Mouse (Mus musculus): ENCODE measurements around the gene Thsd7b. TPM values are rescaled to one million over a fixed set of nuclear protein-coding genes. Genes with fewer than 3 reads are reported as not detected.
"Not testable (repeated sequence)": the region's sequence is repeated elsewhere in the genome, so short reads cannot be mapped to it uniquely, and the experiment has no call there.

The Thsd7b gene
- polyA plus RNA-seq, 2 experiments = 0.07 to 0.22 TPM

DNA sequence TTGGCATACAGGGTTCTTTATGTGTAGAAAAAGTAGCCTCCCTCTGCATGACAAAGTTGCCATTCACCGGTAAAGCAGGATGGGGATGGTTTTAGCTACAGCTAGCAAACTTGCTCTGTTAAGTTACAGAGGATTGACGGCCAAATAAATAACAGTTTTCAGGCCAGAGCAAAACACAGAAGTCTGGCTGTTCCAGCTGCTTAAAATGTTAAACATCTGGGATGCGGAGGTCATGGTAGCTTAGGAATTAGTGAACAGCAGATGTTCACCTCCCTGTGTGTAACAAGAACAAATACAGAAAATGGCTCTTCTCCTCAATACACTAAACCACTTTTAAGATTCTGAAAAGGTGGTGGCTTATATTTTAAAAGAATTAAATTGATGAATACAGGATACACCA is 944.3 kb downstream of the Thsd7b start:
- no peaks in the 10 kb centered on the region for H3K4me1 ChIP-seq (replicated peaks; ENCODE audit: control insufficient read depth in 2 of 2, insufficient read depth in 2 of 2, low read length in 1 of 2)
- H3K4me2 ChIP-seq (ENCODE audit: low read depth) = no peak overlapping the region
- WGBS (ENCODE audit: insufficient replicate concordance) = 75% methylated on average over 3 of the region's 3 CpGs
- H3K36me3 ChIP-seq (replicated peaks; ENCODE audit: control insufficient read depth, insufficient read depth, low read depth) = no peaks in the 10 kb centered on the region
- no peak overlapping the region for H3K9ac ChIP-seq (replicated peaks)
- H3K4me3 ChIP-seq (ENCODE audit: insufficient read depth in 1 of 2, low read depth in 2 of 2, low read length in 2 of 2) = no peak overlapping the region
- DNase-seq (ENCODE audit: low read depth in 3 of 3, low spot score in 3 of 3) (no peak), ATAC-seq (ENCODE audit: insufficient read depth) (no peak)
- no peak overlapping the region for H3K27ac ChIP-seq
- no peaks in the 10 kb centered on the region for H3K9me3 ChIP-seq (ENCODE audit: control insufficient read depth, low read length)
- H3K27me3 ChIP-seq (ENCODE audit: control insufficient read depth, insufficient read depth, low read length) = no peaks in the 10 kb centered on the region
- TF ChIP-seq CTCF (IDR thresholded peaks at IDR 0.05; ENCODE audit: low read depth) (no peak), EP300 (IDR thresholded peaks at IDR 0.05; ENCODE audit: low read depth) (no peak)

- no peak for ATAC-seq (ENCODE audit: insufficient read depth)
- DNase-seq (ENCODE audit: low read depth in 3 of 3, low spot score in 3 of 3) = no peak
- no peaks in the 10 kb centered on the region for H3K27me3 ChIP-seq (ENCODE audit: control insufficient read depth, insufficient read depth, low read length)
- H3K36me3 ChIP-seq (replicated peaks; ENCODE audit: control insufficient read depth, insufficient read depth, low read depth) = no peaks in the 10 kb centered on the region
- no peaks in the 10 kb centered on the region for H3K4me1 ChIP-seq (replicated peaks; ENCODE audit: control insufficient read depth in 2 of 2, insufficient read depth in 2 of 2, low read length in 1 of 2)
- WGBS (ENCODE audit: insufficient replicate concordance) = 54% methylated on average over 2 of the region's 2 CpGs
- no peak overlapping the region for H3K9ac ChIP-seq (replicated peaks)
- no peak overlapping the region for H3K4me2 ChIP-seq (ENCODE audit: low read depth)
- TF ChIP-seq CTCF (IDR thresholded peaks at IDR 0.05; ENCODE audit: low read depth) (no peak), EP300 (IDR thresholded peaks at IDR 0.05; ENCODE audit: low read depth) (no peak)
- H3K9me3 ChIP-seq (ENCODE audit: control insufficient read depth, low read length) = no peaks in the 10 kb centered on the region
- no peak overlapping the region for H3K4me3 ChIP-seq (ENCODE audit: insufficient read depth in 1 of 2, low read depth in 2 of 2, low read length in 2 of 2)
- H3K27ac ChIP-seq = no peak overlapping the region
Observed at GRCm38 (mm10) chr1:130222904-130223303, 949.8 kb downstream of the Thsd7b start.

GRCm38 (mm10) chr1:130245563-130245962 is 972.5 kb downstream of the Thsd7b start:
- H3K9me3 ChIP-seq (ENCODE audit: control insufficient read depth, low read length) = no peaks in the 10 kb centered on the region
- 57% methylated on average over 3 of the region's 3 CpGs for WGBS (ENCODE audit: insufficient replicate concordance)
- H3K27ac ChIP-seq = no peak overlapping the region
- no peak for ATAC-seq (ENCODE audit: insufficient read depth)
- no peak overlapping the region for H3K4me2 ChIP-seq (ENCODE audit: low read depth)
- no peaks in the 10 kb centered on the region for H3K4me1 ChIP-seq (replicated peaks; ENCODE audit: control insufficient read depth in 2 of 2, insufficient read depth in 2 of 2, low read length in 1 of 2)
- TF ChIP-seq CTCF (IDR thresholded peaks at IDR 0.05; ENCODE audit: low read depth) (no peak), EP300 (IDR thresholded peaks at IDR 0.05; ENCODE audit: low read depth) (no peak)
- no peaks in the 10 kb centered on the region for H3K36me3 ChIP-seq (replicated peaks; ENCODE audit: control insufficient read depth, insufficient read depth, low read depth)
- no peak for DNase-seq (ENCODE audit: low read depth in 3 of 3, low spot score in 3 of 3)
- H3K27me3 ChIP-seq (ENCODE audit: control insufficient read depth, insufficient read depth, low read length) = no peaks in the 10 kb centered on the region
- no peak overlapping the region for H3K9ac ChIP-seq (replicated peaks)
- no peak overlapping the region for H3K4me3 ChIP-seq (ENCODE audit: insufficient read depth in 1 of 2, low read depth in 2 of 2, low read length in 2 of 2)

DNA sequence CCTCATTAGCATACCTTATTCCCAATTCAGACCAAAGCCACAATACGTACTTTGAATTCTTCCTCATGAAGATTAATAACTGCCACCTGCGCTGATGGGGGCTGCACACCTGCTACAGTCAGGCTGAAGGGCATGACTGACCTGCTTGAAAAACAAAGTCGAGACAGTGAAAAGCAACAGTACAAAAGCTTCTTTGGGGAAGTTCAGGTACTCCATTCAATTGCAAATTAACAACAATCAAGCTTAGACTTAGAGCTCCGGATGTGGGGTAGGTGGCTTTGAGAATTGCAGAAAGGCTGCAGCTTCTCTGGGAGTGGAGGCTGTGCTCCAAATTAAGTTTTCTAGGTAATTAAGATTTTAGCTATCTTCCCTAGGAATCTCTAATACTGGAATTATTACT is 973.2 kb downstream of the Thsd7b start:
- H3K9ac ChIP-seq (replicated peaks); H3K4me3 ChIP-seq (ENCODE audit: insufficient read depth in 1 of 2, low read depth in 2 of 2, low read length in 2 of 2); H3K9me3 ChIP-seq (ENCODE audit: control insufficient read depth, low read length); H3K27ac ChIP-seq; H3K4me1 ChIP-seq (replicated peaks; ENCODE audit: control insufficient read depth in 2 of 2, insufficient read depth in 2 of 2, low read length in 1 of 2); H3K27me3 ChIP-seq (ENCODE audit: control insufficient read depth, insufficient read depth, low read length); DNase-seq (ENCODE audit: low read depth in 3 of 3, low spot score in 3 of 3); ATAC-seq (ENCODE audit: insufficient read depth); H3K4me2 ChIP-seq (ENCODE audit: low read depth); H3K36me3 ChIP-seq (replicated peaks; ENCODE audit: control insufficient read depth, insufficient read depth, low read depth): not testable (repeated sequence)
- WGBS (ENCODE audit: insufficient replicate concordance) = 78% methylated on average over 4 of the region's 4 CpGs

DNA sequence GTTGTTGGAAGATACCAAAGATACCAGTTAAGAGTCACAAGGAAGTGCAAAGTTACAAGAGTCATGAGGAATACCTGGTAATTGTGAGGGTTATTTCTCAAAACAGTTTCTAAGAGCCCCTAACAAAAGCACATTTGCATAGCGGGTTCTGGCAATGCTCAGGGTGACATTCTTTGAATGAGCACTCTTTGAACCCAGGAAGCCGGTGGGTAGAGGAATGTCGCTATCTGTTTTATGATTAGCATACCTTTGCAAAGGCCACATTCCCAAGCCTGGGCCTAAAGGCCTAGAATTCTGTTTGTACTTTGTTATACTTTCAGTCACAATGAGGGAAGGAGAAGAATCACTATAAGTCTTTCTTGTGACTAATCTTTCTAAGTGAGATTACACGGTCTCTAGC is 973.8 kb downstream of the Thsd7b start:
- H3K27ac ChIP-seq; H3K4me1 ChIP-seq (replicated peaks; ENCODE audit: control insufficient read depth in 2 of 2, insufficient read depth in 2 of 2, low read length in 1 of 2); H3K36me3 ChIP-seq (replicated peaks; ENCODE audit: control insufficient read depth, insufficient read depth, low read depth); H3K9me3 ChIP-seq (ENCODE audit: control insufficient read depth, low read length); H3K4me2 ChIP-seq (ENCODE audit: low read depth); DNase-seq (ENCODE audit: low read depth in 3 of 3, low spot score in 3 of 3); H3K9ac ChIP-seq (replicated peaks); H3K4me3 ChIP-seq (ENCODE audit: insufficient read depth in 1 of 2, low read depth in 2 of 2, low read length in 2 of 2); H3K27me3 ChIP-seq (ENCODE audit: control insufficient read depth, insufficient read depth, low read length); ATAC-seq (ENCODE audit: insufficient read depth): not testable (repeated sequence)
- 77% methylated on average over 4 of the region's 4 CpGs for WGBS (ENCODE audit: insufficient replicate concordance)

- 62% methylated on average over 6 of the region's 6 CpGs for WGBS (ENCODE audit: insufficient replicate concordance)
- no peaks in the 10 kb centered on the region for H3K4me1 ChIP-seq (replicated peaks; ENCODE audit: control insufficient read depth in 2 of 2, insufficient read depth in 2 of 2, low read length in 1 of 2)
- no peak for ATAC-seq (ENCODE audit: insufficient read depth)
Observed at GRCm38 (mm10) chr1:130262046-130262445, 988.9 kb downstream of the Thsd7b start.

More at GRCm38 (mm10) chr1:130262046-130262445, 988.9 kb downstream of the Thsd7b start:
- TF ChIP-seq CTCF (IDR thresholded peaks at IDR 0.05; ENCODE audit: low read depth) = no peak
- no peak for TF ChIP-seq EP300 (IDR thresholded peaks at IDR 0.05; ENCODE audit: low read depth)
- Histone ChIP-seq H3K4me3 (ENCODE audit: insufficient read depth in 1 of 2, low read depth in 2 of 2, low read length in 2 of 2) (no peak overlapping the region), H3K36me3 (replicated peaks; ENCODE audit: control insufficient read depth, insufficient read depth, low read depth) (no peaks in the 10 kb centered on the region), H3K9me3 (ENCODE audit: control insufficient read depth, low read length) (no peaks in the 10 kb centered on the region), H3K4me2 (ENCODE audit: low read depth) (no peak overlapping the region), H3K9ac (replicated peaks) (no peak overlapping the region), H3K27me3 (ENCODE audit: control insufficient read depth, insufficient read depth, low read length) (no peaks in the 10 kb centered on the region), H3K27ac (no peak overlapping the region)
- no peak for DNase-seq (ENCODE audit: low read depth in 3 of 3, low spot score in 3 of 3)
